In genomic region chr2:72952979-72953378, GRCm38 (mm10) we compare ENCODE assay signal across 32 mouse cellular contexts. TPM values are rescaled to one million over a fixed set of nuclear protein-coding genes. Genes with fewer than 3 reads are reported as not detected.
A peak's percentile ranks its signal among the peaks of the same experiment; 100 is the strongest.
DNase-seq lines count a peak whose midpoint lies in the region; ATAC-seq and TF ChIP-seq lines count a peak whose summit lies in the region.
"Had no signal": no experiment of that assay in that cellular context is flagged by ENCODE, and none has a peak within 500 bp of the region (broad histone marks: within the 10 kb centered on the region; RNA-seq: fewer than 3 reads in every experiment).

No protein-coding gene starts in this region.

- no peak overlapping the region for H3K9ac ChIP-seq in liver, embryonic 12.5 days
- no peak overlapping the region for H3K9ac ChIP-seq in liver, embryonic 13.5 days
- H3K9ac ChIP-seq in liver, embryonic 16.5 days (ENCODE audit: low read depth, low read length) = no peak overlapping the region
- no peak overlapping the region for H3K9ac ChIP-seq in stomach, postnatal 0 days (ENCODE audit: low read length)
- H3K9ac ChIP-seq: embryonic facial prominence, embryonic 12.5 days; embryonic facial prominence, embryonic 15.5 days; forebrain, embryonic 12.5 days; forebrain, embryonic 15.5 days; hindbrain, embryonic 13.5 days had no signal

- H3K4me1 ChIP-seq in liver, embryonic 12.5 days = peaks cover 40% of the 10 kb centered on the region
- peaks cover 29% of the 10 kb centered on the region for H3K4me1 ChIP-seq in liver, embryonic 13.5 days (replicated peaks)
- H3K4me1 ChIP-seq in liver, embryonic 16.5 days (ENCODE audit: control insufficient read depth, low read depth, low read length) = peaks cover 4% of the 10 kb centered on the region; the same call in 1 of the 2 replicates
- H3K4me1 ChIP-seq in stomach, postnatal 0 days (replicated peaks; ENCODE audit: control insufficient read depth, insufficient read depth) = no peaks in the 10 kb centered on the region
- H3K4me1 ChIP-seq: embryonic facial prominence, embryonic 12.5 days; embryonic facial prominence, embryonic 15.5 days; forebrain, embryonic 12.5 days; forebrain, embryonic 15.5 days; hindbrain, embryonic 10.5 days; hindbrain, embryonic 13.5 days had no signal

- H3K4me3 ChIP-seq in liver, embryonic 12.5 days = no peak overlapping the region
- H3K4me3 ChIP-seq in liver, embryonic 13.5 days (replicated peaks) = no peak overlapping the region
- no peak overlapping the region for H3K4me3 ChIP-seq in liver, embryonic 16.5 days (ENCODE audit: low read depth, low read length)
- H3K4me3 ChIP-seq in stomach, postnatal 0 days (ENCODE audit: low read depth, low read length) = no peak overlapping the region
- H3K4me3 ChIP-seq: embryonic facial prominence, embryonic 12.5 days; embryonic facial prominence, embryonic 15.5 days; forebrain, embryonic 12.5 days; forebrain, embryonic 15.5 days; heart, adult 2 months; hindbrain, embryonic 10.5 days; hindbrain, embryonic 13.5 days had no signal

- no peak overlapping the region for H3K27ac ChIP-seq in liver, embryonic 12.5 days
- H3K27ac ChIP-seq in liver, embryonic 13.5 days = 0 out of 2 replicates have a peak overlapping the region, but pooled peaks have one; percentile 1
- H3K27ac ChIP-seq in liver, embryonic 16.5 days (ENCODE audit: low read length) = no peak overlapping the region
- no peak overlapping the region for H3K27ac ChIP-seq in stomach, postnatal 0 days (replicated peaks)
- H3K27ac ChIP-seq: embryonic facial prominence, embryonic 12.5 days; embryonic facial prominence, embryonic 15.5 days; forebrain, embryonic 12.5 days; forebrain, embryonic 15.5 days; heart, adult 2 months; hindbrain, embryonic 10.5 days; hindbrain, embryonic 13.5 days had no signal

- no peak overlapping the region for H3K4me2 ChIP-seq in liver, embryonic 12.5 days
- H3K4me2 ChIP-seq in liver, embryonic 13.5 days = no peak overlapping the region
- H3K4me2 ChIP-seq in liver, embryonic 16.5 days (ENCODE audit: low read depth, low read length) = no peak overlapping the region
- H3K4me2 ChIP-seq in stomach, postnatal 0 days (replicated peaks; ENCODE audit: low read depth) = no peak overlapping the region
- H3K4me2 ChIP-seq: embryonic facial prominence, embryonic 12.5 days; embryonic facial prominence, embryonic 15.5 days; forebrain, embryonic 12.5 days; forebrain, embryonic 15.5 days; heart, embryonic 11.5 days; hindbrain, embryonic 13.5 days had no signal

- peak; percentile 60 for ATAC-seq in liver, embryonic 12.5 days
- peak; percentile 72 for ATAC-seq in liver, embryonic 13.5 days (ENCODE audit: low read depth)
- peak; percentile 70 for ATAC-seq in liver, embryonic 16.5 days (ENCODE audit: low read depth)
- no peak for ATAC-seq in stomach, postnatal 0 days (ENCODE audit: low FRiP score, low TSS enrichment)
- ATAC-seq: activated CD4-positive, CD25-positive, alpha-beta regulatory T cell, adult 4 months; forebrain, embryonic 15.5 days; hindbrain, embryonic 16.5 days had no signal

- H3K36me3 ChIP-seq in liver, embryonic 12.5 days = peaks cover 77% of the 10 kb centered on the region
- H3K36me3 ChIP-seq in liver, embryonic 13.5 days = peaks cover 61% of the 10 kb centered on the region
- H3K36me3 ChIP-seq in liver, embryonic 16.5 days (ENCODE audit: control insufficient read depth, insufficient read depth) = peaks cover 23% of the 10 kb centered on the region
- no peaks in the 10 kb centered on the region for H3K36me3 ChIP-seq in stomach, postnatal 0 days (ENCODE audit: control insufficient read depth, insufficient read depth, low read length)

- no peaks in the 10 kb centered on the region for H3K27me3 ChIP-seq in liver, embryonic 12.5 days (replicated peaks)
- H3K27me3 ChIP-seq in liver, embryonic 13.5 days = no peaks in the 10 kb centered on the region
- no peaks in the 10 kb centered on the region for H3K27me3 ChIP-seq in liver, embryonic 16.5 days (ENCODE audit: control insufficient read depth, insufficient read depth, low read depth, low read length)
- H3K27me3 ChIP-seq in stomach, postnatal 0 days (ENCODE audit: control insufficient read depth, insufficient read depth, low read length) = no peaks in the 10 kb centered on the region
- H3K27me3 ChIP-seq: CH12.LX; embryonic facial prominence, embryonic 12.5 days; embryonic facial prominence, embryonic 15.5 days; forebrain, embryonic 12.5 days; forebrain, embryonic 15.5 days; hindbrain, embryonic 13.5 days had no signal

- DNase-seq in liver = no peak
- DNase-seq in liver, embryonic 13.5 days = no peak
- DNase-seq in heart, postnatal 4 days = no peak
- DNase-seq in stomach, postnatal 0 days (ENCODE audit: low spot score) = no peak
- no peak for DNase-seq in cerebellum, adult 18-20 months
- DNase-seq: adrenal gland, adult 8-10 months; adrenal gland, postnatal 25 days; B cell, adult 2 months; cerebellum, adult 2 months; cerebellum, adult 9-11 months; cerebellum, postnatal 25 days; gastrocnemius, postnatal 25 days; heart, adult 2 months had no signal

- no peak for TF ChIP-seq CTCF in stomach, postnatal 0 days (IDR thresholded peaks at IDR 0.05; ENCODE audit: low read depth)

- H3K9me3 ChIP-seq in liver, embryonic 12.5 days (replicated peaks) = no peaks in the 10 kb centered on the region
- H3K9me3 ChIP-seq in liver, embryonic 13.5 days (replicated peaks) = no peaks in the 10 kb centered on the region
- H3K9me3 ChIP-seq in liver, embryonic 16.5 days (replicated peaks; ENCODE audit: control insufficient read depth, low read length) = no peaks in the 10 kb centered on the region
- no peaks in the 10 kb centered on the region for H3K9me3 ChIP-seq in stomach, postnatal 0 days (ENCODE audit: control insufficient read depth, low read length)
- H3K9me3 ChIP-seq: embryonic facial prominence, embryonic 12.5 days; embryonic facial prominence, embryonic 15.5 days; forebrain, embryonic 12.5 days; forebrain, embryonic 15.5 days; hindbrain, embryonic 10.5 days; hindbrain, embryonic 13.5 days had no signal

- 48% methylated on average over 3 of the region's 3 CpGs for WGBS in liver, embryonic 12.5 days (ENCODE audit: insufficient replicate concordance)
- 41% methylated on average over 3 of the region's 3 CpGs for WGBS in liver, embryonic 13.5 days (ENCODE audit: insufficient replicate concordance)
- 41% methylated on average over 3 of the region's 3 CpGs for WGBS in liver, embryonic 16.5 days (ENCODE audit: insufficient replicate concordance)
- 75% methylated on average over 3 of the region's 3 CpGs for WGBS in stomach, postnatal 0 days

- no peak for TF ChIP-seq EP300 in stomach, postnatal 0 days (optimal IDR thresholded peaks at IDR 0.05)

RNA-seq across cellular contexts. Expression of gene Sp3, which starts 27.3 kb away (rescaled TPM):
- 45.2 and 47.6 TPM in 2 replicates for polyA plus RNA-seq in liver, embryonic 12.5 days (2016; fragmentation: Nextera tagmentation; extraction: Ambion mirVana)
- polyA plus RNA-seq in liver, embryonic 13.5 days (2015; fragmentation: Nextera tagmentation; extraction: Ambion mirVana) = 29.6 and 37.6 TPM in 2 replicates
- polyA plus RNA-seq in liver, embryonic 16.5 days (2015; fragmentation: Nextera tagmentation; extraction: Ambion mirVana) = 30.9 and 33.3 TPM in 2 replicates
- total RNA-seq in heart, postnatal 4 days (2021) = 10 to 100 TPM; 69.3 to 70.3 TPM
- 24.3 and 25.7 TPM in 2 replicates for polyA plus RNA-seq in stomach, postnatal 0 days (2015; fragmentation: Nextera tagmentation; extraction: Ambion mirVana)

RNA-seq across cellular contexts. Expression of gene Gm11084, which starts 33.5 kb away (rescaled TPM):
- not detected in 2 replicates for polyA plus RNA-seq in liver, embryonic 12.5 days (2016; fragmentation: Nextera tagmentation; extraction: Ambion mirVana)
- polyA plus RNA-seq in liver, embryonic 13.5 days (2015; fragmentation: Nextera tagmentation; extraction: Ambion mirVana) = not detected in 2 replicates
- not detected in 2 replicates for polyA plus RNA-seq in liver, embryonic 16.5 days (2015; fragmentation: Nextera tagmentation; extraction: Ambion mirVana)
- total RNA-seq in heart, postnatal 4 days (2021) = not detected
- polyA plus RNA-seq in stomach, postnatal 0 days (2015; fragmentation: Nextera tagmentation; extraction: Ambion mirVana) = not detected in 2 replicates
- total RNA-seq: adrenal gland, adult 8-10 months; adrenal gland, postnatal 25 days; CH12.LX; common myeloid progenitor, adult 5-6 weeks; gastrocnemius, adult 8-10 months; gastrocnemius, postnatal 25 days; granulocyte monocyte progenitor cell, adult 5-6 weeks; heart, adult 2 months; heart, postnatal 25 days had no signal
- polyA plus RNA-seq: activated CD4-positive, CD25-positive, alpha-beta regulatory T cell, adult 4 months; brain, embryonic 14.5 days; cerebellum, adult 2 months; embryonic facial prominence, embryonic 12.5 days; embryonic facial prominence, embryonic 15.5 days; forebrain, embryonic 12.5 days; forebrain, embryonic 15.5 days; heart, adult 2 months; heart, embryonic 11.5 days; heart, embryonic 14.5 days; heart, postnatal 0 days; hindbrain, embryonic 10.5 days; hindbrain, embryonic 13.5 days; hindbrain, embryonic 16.5 days had no signal
